Mouse (Mus musculus) hindbrain, embryonic 10.5 days (tissue): Measurements from ENCODE around the gene Trip12. TPM values are rescaled to one million over a fixed set of nuclear protein-coding genes. Genes with fewer than 3 reads are reported as not detected.

Source experiments
- DNase-seq: peaks from one replicate; pipeline ENCODE4 v3.0.0-alpha.2; 2017; ENCODE audit warnings: low spot score
- H3K27ac ChIP-seq: fragments of 300-500 bp; sonication (generic); 2 replicates; pipeline ENCODE4 v1.5.1; 2016; ENCODE audit warnings: mild to moderate bottlenecking, moderate library complexity
- H3K27me3 ChIP-seq: fragments of 300-500 bp; sonication (generic); 2 replicates; pipeline ENCODE4 v1.6.1; 2016; ENCODE audit warnings: mild to moderate bottlenecking; ENCODE audit not compliant: poor library complexity, insufficient read depth, severe bottlenecking
- H3K36me3 ChIP-seq: fragments of 300-500 bp; sonication (generic); 2 replicates; pipeline ENCODE4 v1.6.1; 2016; ENCODE audit warnings: mild to moderate bottlenecking, moderate library complexity
- H3K4me1 ChIP-seq: fragments of 300-500 bp; sonication (generic); replicated peaks from 2 replicates; pipeline ENCODE4 v1.6.1; 2016; ENCODE audit warnings: mild to moderate bottlenecking
- H3K4me3 ChIP-seq: fragments of 300-500 bp; sonication (generic); 2 replicates; pipeline ENCODE4 v1.5.1; 2016; ENCODE audit warnings: mild to moderate bottlenecking, moderate library complexity
- H3K9me3 ChIP-seq: fragments of 300-500 bp; sonication (generic); 2 replicates; pipeline ENCODE4 v1.6.1; 2016; ENCODE audit warnings: mild to moderate bottlenecking, moderate library complexity
- WGBS: fragments of 180-500 bp; shearing (Covaris S2); methylation state at CpG from one replicate; pipeline ENCODE4 v1.1.7; 2016; 5-methylcytosine and 5-hydroxymethylcytosine counted together
- polyA plus RNA-seq: library from polyadenylated mRNA; unstranded; fragments of >200 nt; fragmentation: Nextera tagmentation; extraction: Ambion mirVana; gene quantifications from 2 replicates; pipeline ENCODE4 v1.2.1, GENCODE M21; 2016

The Trip12 gene
- polyA plus RNA-seq, 1 experiment from 2014 or later = 68.1 TPM

- DNase-seq = no peak
- Histone ChIP-seq H3K9me3 (no peaks in the 10 kb centered on the region), H3K4me3 (no peak overlapping the region), H3K27me3 (no peaks in the 10 kb centered on the region), H3K27ac (no peak overlapping the region), H3K36me3 (peaks cover 78% of the 10 kb centered on the region), H3K4me1 (no peaks in the 10 kb centered on the region)
- 83% methylated on average over 1 of the region's 1 CpGs for WGBS
These were observed 108.6 kb downstream of the Trip12 start for GRCm38 (mm10) chr1:84731763-84732162.

GRCm38 (mm10) chr1:84722841-84723240, 117.5 kb downstream of the Trip12 start:
- Histone ChIP-seq H3K4me3 (no peak overlapping the region), H3K27ac (no peak overlapping the region), H3K9me3 (no peaks in the 10 kb centered on the region), H3K27me3 (no peaks in the 10 kb centered on the region), H3K36me3 (peaks cover 61% of the 10 kb centered on the region), H3K4me1 (no peaks in the 10 kb centered on the region)
- DNase-seq = no peak

- H3K4me1 ChIP-seq = no peaks in the 10 kb centered on the region
- 97% methylated on average over 3 of the region's 3 CpGs for WGBS
These were observed 117.9 kb downstream of the Trip12 start for GRCm38 (mm10) chr1:84722371-84722770.

GRCm38 (mm10) chr1:84721942-84722341, 118.4 kb downstream of the Trip12 start:
- no peaks in the 10 kb centered on the region for H3K4me1 ChIP-seq
- WGBS = 81% methylated on average over 3 of the region's 3 CpGs
- no peaks in the 10 kb centered on the region for H3K9me3 ChIP-seq
- H3K36me3 ChIP-seq = peaks cover 52% of the 10 kb centered on the region
- H3K27me3 ChIP-seq = no peaks in the 10 kb centered on the region
- H3K4me3 ChIP-seq = no peak overlapping the region
- no peak overlapping the region for H3K27ac ChIP-seq
- no peak for DNase-seq

More at GRCm38 (mm10) chr1:84722371-84722770, 117.9 kb downstream of the Trip12 start:
- no peak overlapping the region for H3K27ac ChIP-seq
- peaks cover 56% of the 10 kb centered on the region for H3K36me3 ChIP-seq
- no peaks in the 10 kb centered on the region for H3K9me3 ChIP-seq
- no peaks in the 10 kb centered on the region for H3K27me3 ChIP-seq
- H3K4me3 ChIP-seq = no peak overlapping the region
- DNase-seq = no peak

- no peak for DNase-seq
- H3K27ac ChIP-seq = no peak overlapping the region
These were observed 130.2 kb downstream of the Trip12 start for GRCm38 (mm10) chr1:84709810-84710785.

GRCm38 (mm10) chr1:84709406-84709805, 130.9 kb downstream of the Trip12 start:
- Histone ChIP-seq H3K36me3 (no peaks in the 10 kb centered on the region), H3K9me3 (no peaks in the 10 kb centered on the region), H3K4me1 (peaks cover 6% of the 10 kb centered on the region; the same call in 1 of the 2 replicates), H3K4me3 (peak overlapping the region; percentile 41), H3K27ac (no peak overlapping the region), H3K27me3 (peaks cover 5% of the 10 kb centered on the region; the same call in 1 of the 2 replicates)
- DNase-seq = no peak
- 30% methylated on average over 5 of the region's 5 CpGs for WGBS

More at GRCm38 (mm10) chr1:84709810-84710785, 130.2 kb downstream of the Trip12 start:
- Histone ChIP-seq H3K4me3 (peak overlapping the region; percentile 41), H3K4me1 (peaks cover 6% of the 10 kb centered on the region; the same call in 1 of the 2 replicates), H3K9me3 (no peaks in the 10 kb centered on the region), H3K36me3 (no peaks in the 10 kb centered on the region), H3K27me3 (peaks cover 5% of the 10 kb centered on the region; the same call in 1 of the 2 replicates)
- 22% methylated on average over 31 of the region's 31 CpGs for WGBS

- WGBS = 93% methylated on average over 6 of the region's 6 CpGs
- no peak overlapping the region for H3K4me3 ChIP-seq
- H3K4me1 ChIP-seq = peaks cover 12% of the 10 kb centered on the region
- no peak overlapping the region for H3K27ac ChIP-seq
- no peaks in the 10 kb centered on the region for H3K36me3 ChIP-seq
- peaks cover 10% of the 10 kb centered on the region for H3K27me3 ChIP-seq
- no peaks in the 10 kb centered on the region for H3K9me3 ChIP-seq
- DNase-seq = no peak
These were observed 140.1 kb downstream of the Trip12 start for GRCm38 (mm10) chr1:84700254-84700653.

GRCm38 (mm10) chr1:84697136-84697535, 143.2 kb downstream of the Trip12 start:
- Histone ChIP-seq H3K4me3 (no peak overlapping the region), H3K4me1 (peaks cover 20% of the 10 kb centered on the region), H3K9me3 (no peaks in the 10 kb centered on the region), H3K27me3 (peaks cover 39% of the 10 kb centered on the region), H3K27ac (no peak overlapping the region), H3K36me3 (no peaks in the 10 kb centered on the region)
- WGBS = 7% methylated on average over 2 of the region's 2 CpGs
- peak; percentile 73 for DNase-seq

GRCm38 (mm10) chr1:84695517-84696411, 144.6 kb downstream of the Trip12 start, which contains the start of gene Dner:
Dner (minus strand) TSS chr1:84696221.
- under 1% methylated on average over 75 of the region's 75 CpGs for WGBS

GRCm38 (mm10) chr1:84694688-84695474, 145.4 kb downstream of the Trip12 start:
- peak overlapping the region; percentile 80 for H3K4me3 ChIP-seq
- H3K4me1 ChIP-seq = peaks cover 20% of the 10 kb centered on the region
- whole genome bisulfite sequencing = 11% methylated on average over 26 of the region's 26 CpGs
- no peaks in the 10 kb centered on the region for H3K9me3 ChIP-seq
- peaks cover 39% of the 10 kb centered on the region for H3K27me3 ChIP-seq
- DNase-seq = peak; percentile 34
- H3K27ac ChIP-seq = peak overlapping the region; percentile 84
- no peaks in the 10 kb centered on the region for H3K36me3 ChIP-seq

More at GRCm38 (mm10) chr1:84695517-84696411, 144.6 kb downstream of the Trip12 start, which contains the start of gene Dner:
- peaks cover 39% of the 10 kb centered on the region for H3K27me3 ChIP-seq
- H3K27ac ChIP-seq = peak within 1 kb of the TSS; percentile 84
- peak within 1 kb of the TSS; percentile 80 for H3K4me3 ChIP-seq
- no peaks in the 10 kb centered on the region for H3K36me3 ChIP-seq
- no peaks in the 10 kb centered on the region for H3K9me3 ChIP-seq
- H3K4me1 ChIP-seq = peaks cover 20% of the 10 kb centered on the region
- peak; percentile 90 for DNase-seq

- Histone ChIP-seq H3K36me3 (no peaks in the 10 kb centered on the region), H3K4me1 (no peaks in the 10 kb centered on the region), H3K27ac (no peak overlapping the region), H3K27me3 (no peaks in the 10 kb centered on the region), H3K4me3 (no peak overlapping the region), H3K9me3 (no peaks in the 10 kb centered on the region)
- WGBS = 71% methylated on average over 4 of the region's 4 CpGs
- no peak for DNase-seq
These were observed 162.4 kb downstream of the Trip12 start for GRCm38 (mm10) chr1:84677910-84678309.
